Mouse (Mus musculus) spleen, adult 2 months (tissue): ENCODE measurements around the gene Echdc1.

Source experiments
- CTCF ChIP-seq: fragments of 200-500 bp; IDR thresholded peaks from 2 replicates; pipeline ENCODE4 v1.5.1; 2011; ENCODE audit warnings: mild to moderate bottlenecking, inconsistent platforms; ENCODE audit not compliant: insufficient read depth, insufficient read length, insufficient replicate concordance; ENCODE audit errors: extremely low read depth
- POLR2A ChIP-seq: fragments of 200-500 bp; IDR thresholded peaks from 2 replicates; pipeline ENCODE4 v1.6.1; 2011; ENCODE audit warnings: low read depth, low read length, inconsistent platforms

DNA sequence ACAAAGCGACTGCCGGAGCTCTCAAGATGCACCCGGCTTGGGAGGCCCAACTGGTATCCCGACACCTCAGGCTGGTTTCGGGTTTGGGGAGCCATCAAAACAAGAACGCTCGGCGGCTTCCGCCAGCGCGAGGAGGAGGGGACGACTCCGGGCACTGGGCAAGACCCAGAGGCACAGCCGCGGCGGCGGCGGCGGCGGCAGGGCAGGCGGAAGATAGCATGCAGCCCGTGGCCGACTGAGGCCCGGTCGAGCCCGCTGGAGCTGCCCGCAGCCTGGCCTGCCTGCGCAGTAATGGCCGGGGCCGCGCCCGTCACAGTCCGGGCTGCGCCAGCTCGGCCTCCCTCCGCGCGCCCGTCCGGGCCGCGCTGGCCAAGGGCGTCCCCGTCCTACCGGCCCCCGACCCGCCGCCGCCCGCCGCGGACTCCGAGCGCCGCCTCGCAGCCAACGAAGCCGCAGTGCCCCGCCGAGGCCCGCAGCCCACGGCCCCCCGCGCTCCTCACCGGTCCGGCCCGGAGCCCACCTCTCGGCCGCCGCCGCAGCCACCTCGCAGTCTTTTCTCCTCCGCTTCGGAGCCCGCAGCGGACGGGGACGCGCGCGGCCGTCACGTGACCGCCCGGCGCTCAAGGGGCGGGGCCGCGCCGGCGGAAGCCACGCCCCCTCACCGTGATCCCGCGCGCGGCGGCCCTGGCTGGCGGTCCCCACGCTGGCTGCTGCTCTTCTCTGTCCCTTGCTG, 48.7 kb downstream of the Echdc1 start:
- TF ChIP-seq CTCF, result no peak
- TF ChIP-seq POLR2A, result peak; percentile 74
